Mouse (Mus musculus) layer of hippocampus, adult 2 months (tissue): ENCODE results near the gene Astn1. TPM values are rescaled to one million over a fixed set of nuclear protein-coding genes. Genes with fewer than 3 reads are reported as not detected.
A peak's percentile ranks its signal among the peaks of the same experiment; 100 is the strongest.

Experiments used
- DNase-seq, 2 experiments: peaks; one replicate each; pipeline ENCODE4 v3.0.0; 2022; ENCODE audit warnings: low spot score in 2 of 2
- H3K27ac ChIP-seq: fragments of 200-600 bp; 2 replicates; pipeline ENCODE4 v1.8.1; 2022
- H3K4me3 ChIP-seq: fragments of 200-600 bp; 2 replicates; pipeline ENCODE4 v1.8.1; 2022; ENCODE audit warnings: mild to moderate bottlenecking
- CTCF ChIP-seq: fragments of 200-600 bp; conservative IDR thresholded peaks from 2 replicates; pipeline ENCODE4 v1.8.1; 2022; ENCODE audit warnings: antibody characterized with exemption, mild to moderate bottlenecking, moderate library complexity
- long read RNA-seq, 2 experiments: library from polyadenylated mRNA; stranded (forward); transcript quantifications; one replicate each; pipeline ENCODE4 v2.0.0; 2021; ENCODE audit warnings: borderline mapping rate in 2 of 2
- total RNA-seq, 2 experiments: library from RNA; stranded (reverse); gene quantifications; 2 replicates each; pipeline ENCODE4 v1.2.3; 2021

Astn1 gene
- 100 to 1,000 TPM; 183 to 185 TPM for total RNA-seq
- long read RNA-seq, experiment 1, full-length matches to known transcripts, result 20 of 53 reads
- long read RNA-seq, experiment 1, partial matches to known transcripts, result 8 of 53 reads
- long read RNA-seq, experiment 1, other reads (novel, unspliced or antisense), result 25 of 53 reads
- long read RNA-seq, experiment 2, full-length matches to known transcripts, result 42 of 83 reads
- long read RNA-seq, experiment 2, partial matches to known transcripts, result 8 of 83 reads
- long read RNA-seq, experiment 2, other reads (novel, unspliced or antisense), result 33 of 83 reads

GRCm38 (mm10) chr1:158361964-158362291, at the start of gene Astn1:
TSS of gene Astn1 (plus strand) at chr1:158362273.
- no peak for DNase-seq
- Histone ChIP-seq H3K27ac (peak within 1 kb of the TSS; percentile 99), H3K4me3 (peak within 1 kb of the TSS; percentile 85)
- no peak for TF ChIP-seq CTCF

GRCm38 (mm10) chr1:158323325-158323724, 38.7 kb upstream of the Astn1 start:
- no peak for DNase-seq
- no peak for TF ChIP-seq CTCF
- Histone ChIP-seq H3K27ac (no peak overlapping the region), H3K4me3 (no peak overlapping the region)

- Histone ChIP-seq H3K27ac (peak overlapping the region; percentile 77), H3K4me3 (no peak overlapping the region)
- DNase-seq, result peak; percentile 46 to 83
- TF ChIP-seq CTCF, result no peak
Observed at GRCm38 (mm10) chr1:158328126-158328525, 33.9 kb upstream of the Astn1 start.

GRCm38 (mm10) chr1:158328839-158329238, 33.2 kb upstream of the Astn1 start:
- no peak for TF ChIP-seq CTCF
- Histone ChIP-seq H3K27ac (peak overlapping the region; percentile 77), H3K4me3 (no peak overlapping the region)
- no peak for DNase-seq

GRCm38 (mm10) chr1:158343243-158343714, 18.8 kb upstream of the Astn1 start:
- peak; percentile 76 for TF ChIP-seq CTCF
- Histone ChIP-seq H3K4me3 (no peak overlapping the region), H3K27ac (no peak overlapping the region; the same call in 1 of the 2 replicates)
- no peak for DNase-seq

GRCm38 (mm10) chr1:158353656-158354371, 8.3 kb upstream of the Astn1 start:
- no peak; the same call in 1 of the 2 replicates for TF ChIP-seq CTCF
- H3K4me3 ChIP-seq, result peak overlapping the region; percentile 88
- DNase-seq, result no peak
- peak overlapping the region; percentile 71 for H3K27ac ChIP-seq

GRCm38 (mm10) chr1:158355177-158356050, 6.7 kb upstream of the Astn1 start:
- no peak; the same call in 1 of the 2 replicates for TF ChIP-seq CTCF
- Histone ChIP-seq H3K4me3 (peak overlapping the region; percentile 88), H3K27ac (peak overlapping the region; percentile 92)
- DNase-seq, result no peak

GRCm38 (mm10) chr1:158356051-158356461, 6.0 kb upstream of the Astn1 start, which contains the start of gene Brinp2:
TSS of gene Brinp2 (minus strand) at chr1:158356326.
- Histone ChIP-seq H3K4me3 (peak within 1 kb of the TSS; percentile 88), H3K27ac (peak within 1 kb of the TSS; percentile 92)
- DNase-seq, result peak; percentile 91 to 94
- TF ChIP-seq CTCF, result no peak

GRCm38 (mm10) chr1:158362292-158363101, 424 bp downstream of the Astn1 start:
- H3K27ac ChIP-seq, result peak overlapping the region; percentile 99
- DNase-seq, result no peak

GRCm38 (mm10) chr1:158364461-158364860, 2.4 kb downstream of the Astn1 start:
- peak in 1 of 2 experiments; percentile 55 for DNase-seq
- H3K27ac ChIP-seq, result peak overlapping the region; percentile 63
- no peak for TF ChIP-seq CTCF
- H3K4me3 ChIP-seq, result peak overlapping the region; percentile 85

More at GRCm38 (mm10) chr1:158362292-158363101, 424 bp downstream of the Astn1 start:
- peak overlapping the region; percentile 85 for H3K4me3 ChIP-seq
- TF ChIP-seq CTCF, result no peak

GRCm38 (mm10) chr1:158382277-158382676, 20.2 kb downstream of the Astn1 start:
- DNase-seq, result no peak
- no peak for TF ChIP-seq CTCF

GRCm38 (mm10) chr1:158383210-158383609, 21.1 kb downstream of the Astn1 start:
- Histone ChIP-seq H3K27ac (no peak overlapping the region), H3K4me3 (no peak overlapping the region)
- DNase-seq, result no peak
- TF ChIP-seq CTCF, result no peak

More at GRCm38 (mm10) chr1:158382277-158382676, 20.2 kb downstream of the Astn1 start:
- H3K4me3 ChIP-seq, result no peak overlapping the region
- H3K27ac ChIP-seq, result no peak overlapping the region
